Comparison of ENCODE assay signal across 11 mouse cellular contexts in the genomic region with DNA sequence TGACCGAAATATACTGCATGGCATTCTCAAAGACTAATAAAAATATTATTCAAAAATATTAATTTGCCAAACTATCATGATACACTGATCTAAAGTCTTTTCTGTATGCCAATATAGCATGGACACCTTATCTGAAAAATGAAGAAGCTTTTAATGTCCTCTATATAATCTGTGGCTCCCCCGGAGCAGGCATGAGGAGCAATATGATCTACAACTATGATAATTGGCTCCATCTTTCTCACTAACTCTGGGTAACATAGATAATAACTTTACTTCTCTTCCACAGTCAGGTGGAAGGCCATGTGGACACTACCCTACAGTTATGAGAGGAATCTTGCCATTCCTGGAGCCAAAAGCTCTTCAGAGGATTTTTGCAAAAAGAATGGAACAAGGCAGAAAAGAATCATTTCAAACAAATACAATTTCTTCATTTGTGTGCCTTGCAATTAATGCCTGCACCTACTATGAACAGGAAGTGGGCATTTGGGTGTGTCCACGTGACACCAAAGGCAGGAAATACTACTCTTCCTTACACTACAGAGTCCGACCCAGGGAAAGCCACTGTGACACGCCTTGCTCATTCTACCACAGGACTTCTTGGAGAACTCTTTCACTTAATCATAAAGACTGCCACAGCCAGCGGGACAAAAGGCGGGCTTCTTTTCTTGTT.
DNase-seq lines count a peak whose midpoint lies in the region; ATAC-seq and TF ChIP-seq lines count a peak whose summit lies in the region.
"Had no signal": no experiment of that assay in that cellular context is flagged by ENCODE, and none has a peak within 500 bp of the region (broad histone marks: within the 10 kb centered on the region; RNA-seq: fewer than 3 reads in every experiment).

No protein-coding gene starts in this region.

- H3K27me3 ChIP-seq in erythroblast, embryonic 14.5 days (ENCODE audit: control insufficient read depth) = no peaks in the 10 kb centered on the region
- H3K27me3 ChIP-seq in myocyte (ENCODE audit: control insufficient read depth, insufficient read depth, insufficient read length) = no peaks in the 10 kb centered on the region
- no peaks in the 10 kb centered on the region for H3K27me3 ChIP-seq in stomach, postnatal 0 days (ENCODE audit: control insufficient read depth, insufficient read depth, low read length)
- H3K27me3 ChIP-seq in midbrain, embryonic 15.5 days (replicated peaks) = no peaks in the 10 kb centered on the region
- H3K27me3 ChIP-seq: heart, embryonic 13.5 days had no signal

- H3K27ac ChIP-seq in stomach, postnatal 0 days (replicated peaks) = no peak overlapping the region
- H3K27ac ChIP-seq in midbrain, embryonic 15.5 days = no peak overlapping the region
- H3K27ac ChIP-seq: heart, embryonic 13.5 days had no signal

- 60% methylated on average over 7 of the region's 7 CpGs for WGBS in stomach, postnatal 0 days
- WGBS in midbrain, embryonic 15.5 days = 88% methylated on average over 7 of the region's 7 CpGs

- TF ChIP-seq EP300 in stomach, postnatal 0 days (optimal IDR thresholded peaks at IDR 0.05) = no peak

- H3K4me2 ChIP-seq in myocyte (ENCODE audit: low read depth) = no peak overlapping the region
- H3K4me2 ChIP-seq in stomach, postnatal 0 days (replicated peaks; ENCODE audit: low read depth) = no peak overlapping the region
- H3K4me2 ChIP-seq in midbrain, embryonic 15.5 days = no peak overlapping the region
- H3K4me2 ChIP-seq: heart, embryonic 13.5 days had no signal

- no peak for ATAC-seq in erythroblast, adult 5-6 weeks (replicated peaks; ENCODE audit: low FRiP score, poor library complexity, severe bottlenecking)
- peak; percentile 98 for ATAC-seq in CD4-positive, CD25-positive, alpha-beta regulatory T cell, adult 4 months
- ATAC-seq in inflammation-experienced regulatory T-cells, adult 6 months = peak; percentile 97
- ATAC-seq in stomach, postnatal 0 days (ENCODE audit: low FRiP score, low TSS enrichment) = no peak
- no peak for ATAC-seq in midbrain, embryonic 15.5 days (replicated peaks)
- ATAC-seq: forebrain, embryonic 16.5 days had no signal

- H3K79me2 ChIP-seq in myocyte (ENCODE audit: control insufficient read depth, insufficient read depth) = peaks cover 25% of the 10 kb centered on the region

- H3ac ChIP-seq in myocyte (ENCODE audit: control insufficient read depth, insufficient read length) = no peak overlapping the region

- H3K4me1 ChIP-seq in erythroblast, embryonic 14.5 days (ENCODE audit: control insufficient read depth) = peaks cover 9% of the 10 kb centered on the region
- no peaks in the 10 kb centered on the region for H3K4me1 ChIP-seq in stomach, postnatal 0 days (replicated peaks; ENCODE audit: control insufficient read depth, insufficient read depth)
- H3K4me1 ChIP-seq in midbrain, embryonic 15.5 days = peaks cover 4% of the 10 kb centered on the region; the same call in 1 of the 2 replicates

- no peak for DNase-seq in right cerebral cortex, postnatal 4 days
- no peak for DNase-seq in stomach, postnatal 0 days (ENCODE audit: low spot score)
- DNase-seq: adrenal gland, adult 8-10 months had no signal

- H3K4me3 ChIP-seq in erythroblast, embryonic 14.5 days (replicated peaks) = peak overlapping the region; percentile 32
- H3K4me3 ChIP-seq in myocyte = no peak overlapping the region
- no peak overlapping the region for H3K4me3 ChIP-seq in stomach, postnatal 0 days (ENCODE audit: low read depth, low read length)
- no peak overlapping the region for H3K4me3 ChIP-seq in midbrain, embryonic 15.5 days
- H3K4me3 ChIP-seq: heart, embryonic 13.5 days had no signal

- no peak overlapping the region for H3K9ac ChIP-seq in stomach, postnatal 0 days (ENCODE audit: low read length)
- no peak overlapping the region for H3K9ac ChIP-seq in midbrain, embryonic 15.5 days
- H3K9ac ChIP-seq: heart, embryonic 13.5 days had no signal

- TF ChIP-seq POLR2A in myocyte (IDR thresholded peaks at IDR 0.05; ENCODE audit: insufficient read length, low read depth) = no peak

- TF ChIP-seq CTCF in stomach, postnatal 0 days (IDR thresholded peaks at IDR 0.05; ENCODE audit: low read depth) = no peak

- H3K36me3 ChIP-seq in erythroblast, embryonic 14.5 days (ENCODE audit: control insufficient read depth) = no peaks in the 10 kb centered on the region; the same call in 1 of the 2 replicates
- H3K36me3 ChIP-seq in myocyte (ENCODE audit: control insufficient read depth, insufficient read depth) = no peaks in the 10 kb centered on the region
- no peaks in the 10 kb centered on the region for H3K36me3 ChIP-seq in stomach, postnatal 0 days (ENCODE audit: control insufficient read depth, insufficient read depth, low read length)
- H3K36me3 ChIP-seq in midbrain, embryonic 15.5 days (replicated peaks) = no peaks in the 10 kb centered on the region

- H3K9me3 ChIP-seq in erythroblast, embryonic 14.5 days (ENCODE audit: control insufficient read depth, low read length) = no peaks in the 10 kb centered on the region
- H3K9me3 ChIP-seq in stomach, postnatal 0 days (ENCODE audit: control insufficient read depth, low read length) = no peaks in the 10 kb centered on the region
- H3K9me3 ChIP-seq in midbrain, embryonic 15.5 days = no peaks in the 10 kb centered on the region
- H3K9me3 ChIP-seq: heart, embryonic 13.5 days had no signal

TF ChIP-seq in myocyte, 11 proteins besides CTCF, POLR2A, EP300 and RAD21:
- TF ChIP-seq USF1 (IDR thresholded peaks at IDR 0.05; ENCODE audit: low read depth) = peak; percentile 23
- TF ChIP-seq MAX (IDR thresholded peaks at IDR 0.05; ENCODE audit: low read depth) = no peak

Comparison
In these comparisons a context has a peak if more than half of its experiments do, and no peak if none do; other contexts are left out.
1. ATAC-seq: peak in CD4-positive, CD25-positive, alpha-beta regulatory T cell, adult 4 months (single experiment) and inflammation-experienced regulatory T-cells, adult 6 months (single experiment); none in erythroblast, adult 5-6 weeks (single experiment), stomach, postnatal 0 days (single experiment) and midbrain, embryonic 15.5 days (single experiment).